Mouse (Mus musculus): ENCODE results near the gene Slc12a9.

- no peak for TF ChIP-seq POLR2A (IDR thresholded peaks at IDR 0.05; ENCODE audit: borderline replicate concordance, control insufficient read depth, low read depth, low read length)
- no peak for TF ChIP-seq CTCF (IDR thresholded peaks at IDR 0.05; ENCODE audit: control insufficient read depth, insufficient read depth, low read length)
These were observed 29.8 kb downstream of the Slc12a9 start for GRCm38 (mm10) chr5:137303609-137304008.
